Mouse (Mus musculus): Measurements from ENCODE around the gene Brix1.
A peak's percentile ranks its signal among the peaks of the same experiment; 100 is the strongest.
"Not testable (repeated sequence)": the region's sequence is repeated elsewhere in the genome, so short reads cannot be mapped to it uniquely, and the experiment has no call there.

Brix1 gene

DNA sequence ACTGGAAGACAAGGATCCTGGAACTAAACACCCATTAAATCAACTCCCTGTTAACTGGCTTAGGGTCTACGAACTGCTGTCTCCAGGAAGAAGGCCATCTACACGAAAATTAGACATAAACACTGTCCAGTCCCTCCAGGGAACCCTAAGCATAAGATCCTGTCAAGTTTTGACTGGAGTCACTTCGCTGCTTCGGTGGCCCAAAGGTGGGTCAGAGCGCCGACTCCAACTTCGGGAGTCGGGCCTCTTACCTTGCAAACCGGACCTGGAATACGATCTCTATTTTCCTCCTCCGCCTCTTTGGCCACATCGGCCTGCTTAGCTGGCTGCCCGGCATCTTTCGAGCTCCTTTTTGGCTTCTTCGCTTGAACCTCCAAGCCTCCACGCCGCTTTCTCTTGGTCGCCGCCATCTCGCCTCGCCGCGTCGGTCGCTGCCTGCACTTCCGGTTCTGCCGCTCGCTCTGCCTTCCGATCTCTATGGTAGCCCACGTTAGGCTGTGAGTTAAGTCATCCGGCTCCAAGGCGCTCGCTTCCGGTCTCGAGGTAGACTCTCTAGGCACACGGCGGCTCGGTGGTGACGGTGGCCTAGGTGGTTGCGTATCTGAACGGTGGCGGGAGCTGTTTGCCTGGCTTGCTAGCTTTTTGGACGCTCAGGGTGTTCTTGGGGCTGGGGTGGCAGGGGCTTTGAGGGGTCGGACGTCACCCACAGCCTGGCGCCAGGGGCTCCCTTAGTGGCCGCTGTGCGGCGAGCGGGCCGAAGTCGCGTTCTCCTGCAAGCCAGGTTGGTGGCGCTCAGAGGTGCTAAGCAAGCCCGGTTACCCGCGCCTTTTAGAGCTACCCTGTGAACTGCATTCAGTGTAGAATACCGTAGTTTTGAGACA, at the start of gene Brix1, which contains the start of gene Rad1:
Gene Brix1 (minus strand): TSS at position 464 of the 881 bp plus-strand sequence.
Gene Rad1 (plus strand): TSS at position 535 of the 881 bp plus-strand sequence.
- DNase-seq, result peak; percentile 94

DNA sequence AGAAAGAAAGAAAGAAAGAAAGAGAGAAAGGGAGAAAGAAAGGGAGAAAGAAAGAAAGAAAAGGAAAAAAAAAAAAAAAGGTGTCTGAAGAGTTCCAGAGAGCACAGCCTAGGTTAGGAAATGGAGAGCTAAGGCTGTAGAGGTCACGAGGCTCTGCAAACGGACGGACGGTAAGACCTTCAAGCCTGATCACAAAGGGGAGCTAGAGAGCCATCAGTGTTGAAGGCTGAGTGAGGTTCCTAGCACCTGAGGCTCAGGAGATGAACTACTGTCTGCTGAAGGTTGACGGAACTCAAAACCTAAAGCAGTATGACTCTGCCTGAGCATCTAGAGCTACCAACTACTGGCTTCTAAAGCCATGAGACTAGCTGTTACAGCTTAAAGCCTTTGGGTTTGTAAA, 48.8 kb upstream of the Brix1 start:
- no peak for DNase-seq

DNA sequence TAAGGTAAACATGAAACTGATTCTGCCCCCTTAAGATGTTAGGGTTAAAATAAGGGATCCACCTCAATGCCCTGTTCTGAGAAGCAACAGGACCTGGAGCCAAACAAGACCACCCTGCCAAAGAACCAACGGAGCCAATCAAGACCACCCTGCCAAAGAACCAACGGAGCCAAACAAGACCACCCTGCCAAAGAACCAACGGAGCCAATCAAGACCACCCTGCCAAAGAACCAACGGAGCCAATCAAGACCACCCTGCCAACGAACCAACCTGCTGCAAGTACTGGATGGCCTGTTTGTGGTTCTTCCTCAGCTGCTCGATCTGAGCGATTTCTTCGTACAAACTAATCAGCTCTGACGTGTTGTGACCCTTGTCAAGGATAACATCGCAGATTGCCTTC, 47.6 kb upstream of the Brix1 start:
- not testable (repeated sequence) for DNase-seq

DNA sequence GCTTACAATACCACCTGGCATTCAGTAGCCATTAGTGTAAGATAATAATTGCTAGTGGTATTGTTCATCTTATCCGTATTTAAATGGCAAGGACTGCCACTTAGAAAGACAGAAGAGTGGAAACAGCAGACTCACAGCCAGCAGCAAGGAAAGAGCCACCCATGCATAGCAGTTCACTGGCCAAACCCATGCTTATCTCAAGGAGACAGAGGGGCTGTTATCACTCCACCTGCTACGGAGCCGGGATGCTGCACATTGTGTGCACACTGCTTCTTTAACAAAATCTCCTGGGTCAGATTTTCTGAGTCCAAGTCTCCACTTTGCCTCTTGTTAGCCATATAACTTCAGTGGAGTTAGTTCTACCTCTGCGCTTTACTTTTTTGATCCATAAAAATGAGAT, 45.6 kb upstream of the Brix1 start:
- no peak for DNase-seq

DNA sequence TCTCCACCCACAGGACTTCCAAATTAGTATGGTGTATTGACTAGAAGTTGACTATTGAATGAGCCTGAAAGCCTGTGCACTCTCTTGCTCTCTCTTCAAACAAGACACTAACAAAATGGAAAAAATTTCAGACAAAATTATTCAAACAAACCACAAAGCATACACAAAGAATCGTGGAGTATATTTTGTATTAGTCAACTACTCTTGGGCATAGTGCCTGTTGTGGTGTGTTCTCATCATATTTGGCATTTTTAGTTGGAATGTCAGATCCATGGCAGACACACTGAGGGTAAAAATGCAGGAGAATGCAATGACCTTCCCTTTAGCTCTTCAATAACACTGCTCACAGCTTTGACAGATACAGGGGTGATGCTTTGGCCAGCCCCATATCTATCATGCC, 40.1 kb upstream of the Brix1 start:
- no peak for DNase-seq

DNA sequence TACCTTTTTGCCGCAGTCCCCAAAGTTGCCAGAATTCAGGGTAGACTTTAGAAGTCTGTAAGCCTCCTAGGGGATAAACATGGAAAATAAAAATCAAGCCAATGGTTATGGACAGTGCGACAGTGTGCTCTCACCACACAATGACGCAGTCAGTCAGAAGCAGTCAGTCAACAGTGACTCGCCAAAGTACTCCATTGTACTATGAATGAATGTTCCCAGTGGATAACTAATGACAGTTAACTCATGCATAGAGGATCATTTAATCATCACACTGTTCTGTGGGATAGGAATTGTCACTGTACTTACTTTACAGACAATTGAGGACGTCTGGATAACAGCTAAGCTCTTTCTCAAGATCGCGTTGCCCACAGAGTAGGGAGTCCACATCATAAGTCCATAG, 29.4 kb upstream of the Brix1 start:
- DNase-seq, result no peak

DNA sequence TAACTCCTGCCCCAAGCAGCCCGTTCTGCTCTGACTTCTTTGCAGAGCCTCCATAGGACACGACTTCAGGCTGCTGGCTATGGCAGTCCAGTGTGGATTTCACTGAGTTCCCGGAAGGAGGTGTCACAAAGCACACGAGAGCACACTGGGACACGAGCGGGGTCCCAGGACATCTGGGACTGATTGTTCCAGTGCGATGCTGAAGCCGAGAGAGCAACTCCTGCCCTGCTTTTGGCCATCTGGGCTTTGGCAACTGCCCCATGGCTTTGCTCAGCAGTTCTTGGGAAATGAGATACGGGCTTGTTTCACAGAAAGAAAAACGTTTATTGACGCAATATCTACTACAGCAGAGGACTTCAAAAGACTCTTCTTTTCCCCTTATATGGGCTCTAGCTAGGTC, 20.4 kb upstream of the Brix1 start:
- DNase-seq, result no peak

DNA sequence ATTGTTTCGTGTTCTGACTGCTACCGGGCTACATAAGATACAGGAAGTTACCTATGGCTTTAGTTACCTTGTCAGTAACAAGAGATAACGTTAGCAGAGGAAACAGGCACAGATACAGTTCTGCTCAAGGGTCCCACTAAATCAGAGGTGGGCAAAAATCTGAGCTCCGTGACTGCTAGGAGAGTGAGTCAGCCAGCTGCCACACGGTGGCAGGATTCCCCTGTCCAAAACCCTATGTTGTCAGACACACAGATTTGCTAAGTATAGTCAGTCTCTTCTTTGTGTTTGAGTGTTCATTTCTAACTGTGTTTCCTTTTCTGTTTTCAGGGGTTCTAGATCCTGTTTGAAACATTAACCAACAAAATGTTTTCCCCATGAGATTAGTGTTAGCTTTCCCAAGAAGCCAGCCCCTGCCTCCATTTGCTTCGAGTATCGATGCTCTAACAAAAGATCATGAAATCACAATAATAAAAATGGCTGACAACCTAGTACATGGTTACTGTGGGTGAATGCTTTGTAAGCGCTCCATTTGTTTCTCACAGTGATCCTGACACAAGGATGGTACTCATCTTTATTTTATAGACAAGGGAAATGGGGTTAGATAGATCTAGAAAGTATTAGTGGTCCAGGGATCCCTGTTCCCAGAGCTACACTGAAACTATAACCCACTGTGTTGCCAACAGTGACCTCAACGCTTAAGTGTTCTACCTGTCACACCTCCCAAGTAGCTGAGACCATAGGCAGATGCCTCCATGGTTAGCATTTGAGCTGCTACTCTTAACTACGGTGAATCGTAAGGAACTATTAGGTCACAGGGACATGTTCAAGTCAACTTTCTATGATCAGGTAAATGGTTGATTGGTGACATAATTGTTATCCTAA, 15.3 kb upstream of the Brix1 start:
- no peak for DNase-seq

DNA sequence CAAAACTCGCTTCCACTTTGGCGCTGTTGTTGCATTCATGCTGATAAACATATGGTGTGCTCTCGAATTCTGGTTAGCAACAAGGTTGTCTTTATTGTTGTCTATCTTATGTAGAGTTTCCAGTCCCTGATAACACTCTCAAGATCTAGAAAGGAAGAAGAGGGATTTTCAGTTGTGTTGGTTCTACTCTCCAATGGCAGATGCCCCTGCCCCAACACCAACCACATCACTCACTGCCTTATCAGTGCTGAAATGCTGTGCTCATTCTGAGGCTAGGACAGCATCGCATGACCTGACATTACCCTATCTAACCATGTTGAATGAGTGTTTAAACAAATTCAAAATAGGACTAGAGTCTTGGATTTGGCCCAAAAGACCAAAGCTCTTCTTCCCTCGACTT, 14.3 kb upstream of the Brix1 start:
- DNase-seq, result no peak

DNA sequence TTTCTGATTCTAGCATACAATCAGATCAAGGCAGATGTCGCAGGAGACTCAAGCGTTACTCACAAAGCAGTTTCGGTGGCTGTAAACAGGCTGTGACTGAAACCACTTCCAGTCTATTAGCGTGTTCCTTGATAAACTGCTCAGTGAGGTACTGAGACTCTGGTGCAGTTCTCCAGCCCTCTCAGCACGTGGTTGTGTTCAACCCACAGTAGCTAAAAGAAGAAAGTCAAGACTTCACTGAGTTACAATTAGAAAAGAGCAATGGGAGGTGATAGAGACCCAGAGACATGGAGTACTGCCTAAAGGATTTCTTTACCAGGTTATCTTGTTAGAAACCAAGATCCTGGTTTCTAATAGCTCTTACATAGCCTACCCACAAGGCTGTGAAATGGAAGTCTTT, 13.8 kb upstream of the Brix1 start:
- no peak for DNase-seq

DNA sequence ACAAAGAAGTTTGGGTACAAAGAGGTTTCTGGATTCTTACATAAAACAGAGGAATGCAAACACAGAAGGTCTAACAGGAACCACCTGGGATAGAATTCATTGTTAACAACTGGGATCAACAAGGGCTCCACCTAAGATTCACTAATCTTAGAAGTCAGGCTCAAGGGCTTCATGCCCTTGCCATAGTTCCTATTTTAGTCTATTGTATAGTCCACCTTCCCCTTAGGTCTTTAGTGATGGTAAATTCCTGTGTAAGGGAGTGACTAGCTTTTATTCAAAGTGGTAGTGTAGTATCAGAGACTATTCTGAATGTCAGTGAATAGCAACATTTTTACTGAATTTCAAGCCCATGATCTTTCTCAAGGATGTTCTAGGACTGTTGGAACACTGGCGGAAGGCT, 10.9 kb upstream of the Brix1 start:
- DNase-seq, result not testable (repeated sequence)

DNA sequence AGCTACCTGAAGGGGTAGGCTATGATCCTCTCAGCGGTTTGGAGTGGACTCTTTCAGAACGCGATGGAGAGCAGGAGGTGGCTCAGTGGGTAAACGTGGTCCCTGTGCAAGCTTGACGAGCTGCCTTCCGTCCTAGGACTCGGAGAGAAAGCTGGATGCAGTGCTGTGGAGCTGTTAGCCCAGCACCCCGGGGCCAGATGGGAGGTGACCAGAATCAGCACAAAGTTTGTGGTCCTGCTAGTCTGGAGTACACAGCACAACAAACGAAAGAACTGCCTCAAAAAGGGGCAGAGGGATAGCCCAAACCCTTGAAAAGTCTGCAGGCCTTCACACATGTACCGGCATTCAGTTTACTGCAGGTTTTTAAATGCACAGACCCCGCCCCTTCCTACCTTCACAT, 10.2 kb upstream of the Brix1 start:
- DNase-seq, result no peak

DNA sequence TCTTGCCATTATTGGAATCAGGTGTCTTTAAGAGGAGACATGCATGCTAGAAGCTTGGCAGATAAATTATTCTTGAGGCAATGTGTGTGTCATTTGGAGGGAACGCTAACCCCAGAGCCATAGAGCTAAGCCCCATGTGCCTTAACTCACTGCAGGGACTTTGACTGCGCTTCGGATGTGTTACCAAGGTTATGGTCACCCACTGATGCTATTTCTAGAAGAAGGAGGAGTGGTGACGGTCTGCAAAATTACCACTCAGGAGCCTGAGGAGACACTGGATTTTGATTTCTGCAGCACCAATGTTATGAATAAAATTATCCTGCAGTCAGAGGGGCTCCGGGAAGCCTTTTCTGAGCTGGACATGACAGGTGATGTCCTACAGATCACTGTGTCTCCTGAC, 4.4 kb upstream of the Brix1 start:
- DNase-seq, result no peak

DNA sequence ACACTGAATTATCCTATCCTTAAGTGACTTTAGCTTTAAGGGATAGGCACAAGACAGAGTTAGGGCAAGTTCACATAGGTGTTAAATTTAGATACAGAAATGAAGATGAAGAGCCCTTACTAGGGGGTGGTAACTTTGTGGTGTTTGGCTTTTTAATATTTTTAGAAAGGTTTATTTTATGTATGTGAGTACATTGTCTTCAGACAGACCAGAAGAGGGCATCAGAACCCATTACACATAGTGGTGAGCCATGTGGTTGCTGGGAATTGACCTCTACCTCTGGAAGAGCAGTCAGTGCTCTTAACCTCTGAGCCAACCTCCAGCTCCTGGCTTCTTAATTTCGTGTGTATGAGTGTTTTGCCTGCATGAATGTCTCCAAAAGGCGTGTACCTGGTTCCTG, 1.5 kb upstream of the Brix1 start:
- DNase-seq, result no peak

DNA sequence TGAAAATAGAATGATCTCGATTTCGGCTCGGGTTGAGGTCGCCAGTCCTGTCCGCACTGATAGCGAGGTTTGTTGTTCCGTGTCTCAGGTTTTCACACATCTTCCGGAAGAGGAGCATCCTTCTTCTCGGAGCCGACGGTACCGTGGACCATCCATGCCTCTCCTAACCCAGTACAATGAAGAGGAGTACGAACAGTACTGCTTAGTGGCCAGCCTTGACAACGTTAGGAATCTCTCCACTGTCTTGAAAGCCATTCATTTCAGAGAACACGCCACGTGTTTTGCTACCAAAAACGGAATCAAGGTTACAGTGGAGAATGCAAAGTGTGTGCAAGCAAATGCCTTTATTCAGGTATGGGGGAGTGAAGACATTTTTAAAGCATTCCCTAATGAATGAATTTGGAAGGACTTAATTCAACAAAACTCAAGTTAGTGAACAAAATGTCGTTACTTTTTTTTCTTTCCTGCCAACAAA, 655 bp upstream of the Brix1 start:
- DNase-seq, result no peak

DNA sequence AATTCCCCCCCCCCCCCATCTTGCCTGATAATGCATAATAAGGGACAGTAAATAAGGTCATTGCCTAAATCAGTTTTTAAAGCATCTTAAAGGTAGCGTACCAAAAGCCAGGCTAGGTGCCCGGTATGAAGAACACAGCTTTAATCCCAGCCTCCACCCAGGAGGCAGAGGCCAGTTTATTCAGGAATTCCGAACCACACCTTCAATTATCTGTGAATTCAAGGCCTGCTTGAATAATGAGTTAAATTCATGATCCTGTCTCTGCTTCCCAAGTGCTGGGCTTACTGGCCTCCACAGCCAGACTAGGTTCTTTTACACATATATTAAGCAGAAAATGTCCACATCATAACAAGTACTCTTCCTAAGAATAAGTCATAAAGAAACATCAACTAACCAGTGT, 14.8 kb downstream of the Brix1 start:
- DNase-seq, result no peak

DNA sequence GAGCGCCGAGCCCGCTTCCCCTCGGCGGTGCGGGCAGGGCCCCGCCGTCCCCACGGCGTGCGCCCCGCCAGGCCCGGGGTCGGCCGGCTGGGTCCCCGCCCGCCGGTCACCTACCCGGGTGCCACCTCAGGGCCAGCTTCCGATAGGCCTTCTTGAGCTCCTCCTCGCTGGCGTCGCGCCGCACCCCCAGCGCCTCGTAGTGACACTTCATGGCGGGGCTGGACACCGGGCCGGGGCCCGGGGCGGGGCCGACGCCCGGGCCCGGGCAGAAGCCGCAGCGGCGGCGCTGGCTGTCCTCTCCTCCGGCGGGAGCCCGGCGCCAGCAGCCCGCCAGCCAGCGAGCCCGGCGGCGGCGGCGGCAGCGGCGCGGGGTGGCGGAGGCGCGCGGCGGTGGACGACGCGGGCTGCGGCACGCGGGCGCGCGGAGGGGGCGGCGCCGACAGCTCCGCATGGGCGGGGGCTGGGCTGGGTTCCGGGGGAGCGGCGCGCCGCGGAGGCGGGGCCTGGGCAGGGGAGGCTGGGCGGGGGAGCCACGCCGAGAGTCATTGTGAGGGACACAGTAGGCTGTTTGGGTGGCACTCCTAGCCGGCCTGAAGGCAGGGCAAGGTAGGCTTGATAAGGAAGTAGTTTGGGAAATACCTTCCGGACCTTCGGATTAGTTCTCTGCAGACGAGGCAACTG, 15.5 kb downstream of the Brix1 start, which contains the start of gene Dnajc21:
Gene Dnajc21 (minus strand): TSS at position 366 of the 681 bp plus-strand sequence.
- DNase-seq, result peak; percentile 91

DNA sequence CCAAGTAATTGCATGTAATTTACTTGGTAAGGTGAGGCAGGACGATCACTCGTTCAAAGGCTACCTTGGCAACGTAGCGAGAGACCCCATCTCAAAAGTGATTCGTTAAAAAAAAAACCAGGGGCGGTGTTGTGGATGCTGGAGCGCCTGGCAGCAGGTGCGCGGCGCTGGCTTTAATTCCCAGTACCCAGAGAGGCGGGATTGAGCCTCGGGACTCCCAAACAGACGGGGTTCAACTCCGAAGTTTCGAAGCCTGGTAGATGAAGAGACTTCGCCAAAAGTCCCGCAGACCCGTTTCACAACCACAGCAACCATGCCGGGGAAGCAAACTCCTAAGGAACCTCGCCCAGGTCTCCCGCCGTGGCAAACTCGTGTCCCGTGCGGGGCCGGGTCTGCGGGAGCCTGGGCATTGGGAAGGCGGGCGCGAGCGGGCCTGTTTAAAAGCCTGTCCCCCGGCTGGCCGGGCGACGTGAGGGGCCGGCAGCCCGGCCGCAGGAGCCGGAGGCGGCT, 16.1 kb downstream of the Brix1 start:
- peak; percentile 66 for DNase-seq

DNA sequence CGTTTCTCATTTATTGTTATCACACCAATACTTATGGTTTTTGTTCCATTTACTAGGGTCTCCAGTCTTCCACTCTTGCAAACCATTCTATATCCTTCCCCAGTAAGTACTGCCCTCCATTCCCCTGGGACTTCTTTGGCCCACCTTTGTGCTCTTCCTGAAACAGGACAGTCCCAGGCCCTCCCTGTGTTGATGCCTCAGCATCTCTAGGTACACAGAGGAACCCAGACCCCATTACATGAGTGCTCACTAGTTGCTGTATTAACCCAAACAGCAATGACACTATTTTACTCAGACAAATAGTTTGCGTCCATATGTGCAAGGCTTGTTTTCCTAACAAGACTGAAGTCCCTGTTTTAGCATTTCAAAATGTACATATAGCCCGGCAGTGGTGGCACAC, 17.0 kb downstream of the Brix1 start:
- DNase-seq, result peak; percentile 11

DNA sequence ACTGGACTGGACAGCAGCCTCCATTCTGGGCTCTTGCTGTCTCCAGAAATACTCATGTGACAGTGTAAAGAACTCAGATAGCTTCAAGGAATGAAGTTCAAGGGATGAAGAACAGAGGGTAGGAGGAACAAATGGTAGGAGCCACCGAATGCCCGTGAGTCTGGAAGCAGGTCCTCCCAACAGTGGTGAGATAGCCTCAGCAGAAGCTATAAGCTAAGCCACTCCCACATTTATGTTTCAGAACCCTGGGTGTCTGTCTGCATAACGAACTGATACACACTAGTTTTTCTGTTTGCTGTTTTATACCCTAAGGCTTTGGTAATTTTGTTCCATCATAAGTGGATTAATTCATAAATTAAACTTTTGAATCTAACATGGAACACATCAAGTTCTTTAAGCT, 21.1 kb downstream of the Brix1 start:
- DNase-seq, result no peak

DNA sequence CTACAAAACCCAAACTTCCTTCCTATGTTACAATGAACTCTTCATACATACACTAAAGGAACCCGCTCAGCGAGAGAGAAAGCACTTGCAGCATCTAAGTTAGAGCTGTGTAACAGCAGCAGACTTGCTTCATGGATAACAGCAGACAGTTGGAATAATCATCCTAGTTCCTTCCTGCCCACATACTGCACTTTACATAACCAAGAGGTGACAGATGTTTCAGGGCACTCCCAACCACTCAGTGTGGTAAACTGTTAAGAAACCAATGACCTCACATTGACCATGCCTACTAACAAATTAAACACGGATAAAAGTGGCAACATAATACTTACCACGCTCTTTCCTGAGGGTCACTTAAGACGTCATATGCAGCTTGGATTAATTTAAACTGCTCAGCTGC, 22.2 kb downstream of the Brix1 start:
- DNase-seq, result no peak

DNA sequence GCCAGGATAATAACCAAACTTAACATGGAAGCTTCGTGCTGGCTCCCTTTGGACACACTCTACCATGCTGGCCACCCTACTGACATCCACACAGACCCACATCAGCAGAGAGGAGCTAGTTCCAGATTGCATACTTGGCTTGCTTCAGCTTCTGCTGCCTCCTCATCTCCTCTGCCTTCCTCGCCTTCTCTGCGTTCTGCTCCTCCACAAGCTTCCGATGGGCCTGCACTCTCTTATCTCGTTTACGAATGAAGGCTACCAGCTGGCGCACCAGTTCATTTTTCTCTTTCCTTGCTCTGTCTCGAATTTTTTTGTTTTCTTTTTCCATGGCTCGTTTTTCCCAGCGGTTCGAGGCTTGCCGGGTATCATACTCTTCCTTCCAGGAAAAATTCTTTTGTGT, 24.8 kb downstream of the Brix1 start:
- DNase-seq, result no peak

DNA sequence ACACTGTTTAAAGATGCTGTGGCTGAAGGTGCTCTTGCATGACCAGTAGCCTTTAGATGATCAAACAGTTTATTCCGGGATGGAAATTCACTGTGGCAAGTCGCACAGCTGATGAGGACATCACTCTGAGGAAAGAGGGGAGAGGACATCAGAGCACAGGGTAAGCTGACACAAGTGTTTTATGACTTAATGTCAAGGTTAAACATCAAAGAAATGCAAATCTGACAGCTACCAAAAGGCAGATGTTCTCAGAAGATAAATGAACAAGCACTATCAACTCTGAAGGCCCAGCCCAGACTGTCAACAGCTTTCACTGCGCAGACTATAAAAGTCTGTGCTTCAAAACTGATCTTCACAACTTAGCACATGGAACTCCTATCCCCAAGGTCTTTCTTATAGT, 38.6 kb downstream of the Brix1 start:
- DNase-seq, result no peak
